Mouse (Mus musculus) forebrain, embryonic 12.5 days (tissue): ENCODE data around the gene Ogfod2. TPM values are rescaled to one million over a fixed set of nuclear protein-coding genes. Genes with fewer than 3 reads are reported as not detected.

Source experiments
- ATAC-seq: fragments of 200-750 bp; cut with Nextera tagmentation; 2 replicates; pipeline ENCODE4 v1.8.0; 2017; ENCODE audit warnings: moderate TSS enrichment; ENCODE audit not compliant: low FRiP score
- H3K27ac ChIP-seq: fragments of 300-500 bp; sonication (generic); 2 replicates; pipeline ENCODE4 v1.5.1; 2016; ENCODE audit warnings: mild to moderate bottlenecking
- H3K27me3 ChIP-seq: fragments of 300-500 bp; sonication (generic); 2 replicates; pipeline ENCODE4 v1.6.1; 2016; ENCODE audit warnings: mild to moderate bottlenecking
- H3K36me3 ChIP-seq: fragments of 300-500 bp; sonication (generic); replicated peaks from 2 replicates; pipeline ENCODE4 v1.6.1; 2016; ENCODE audit warnings: mild to moderate bottlenecking
- H3K4me1 ChIP-seq: fragments of 300-500 bp; sonication (generic); 2 replicates; pipeline ENCODE4 v1.6.1; 2016
- H3K4me2 ChIP-seq: fragments of 300-500 bp; sonication (generic); 2 replicates; pipeline ENCODE4 v1.6.1; 2016; ENCODE audit warnings: mild to moderate bottlenecking, moderate library complexity
- H3K4me3 ChIP-seq: fragments of 300-500 bp; sonication (generic); replicated peaks from 2 replicates; pipeline ENCODE4 v1.5.1; 2016; ENCODE audit warnings: mild to moderate bottlenecking
- H3K9ac ChIP-seq: fragments of 300-500 bp; sonication (generic); 2 replicates; pipeline ENCODE4 v1.6.1; 2016; ENCODE audit warnings: mild to moderate bottlenecking
- H3K9me3 ChIP-seq: fragments of 300-500 bp; sonication (generic); 2 replicates; pipeline ENCODE4 v1.6.1; 2016
- WGBS: fragments of 180-500 bp; shearing (Covaris S2); methylation state at CpG from one replicate; pipeline ENCODE4 v1.1.7; 2016; 5-methylcytosine and 5-hydroxymethylcytosine counted together
- polyA plus RNA-seq: library from polyadenylated mRNA; unstranded; fragments of >200 nt; fragmentation: Nextera tagmentation; extraction: Ambion mirVana; gene quantifications from 2 replicates; pipeline ENCODE4 v1.2.1, GENCODE M21; 2016

Ogfod2 gene
- polyA plus RNA-seq, 1 experiment from 2014 or later = 17.7 TPM

DNA sequence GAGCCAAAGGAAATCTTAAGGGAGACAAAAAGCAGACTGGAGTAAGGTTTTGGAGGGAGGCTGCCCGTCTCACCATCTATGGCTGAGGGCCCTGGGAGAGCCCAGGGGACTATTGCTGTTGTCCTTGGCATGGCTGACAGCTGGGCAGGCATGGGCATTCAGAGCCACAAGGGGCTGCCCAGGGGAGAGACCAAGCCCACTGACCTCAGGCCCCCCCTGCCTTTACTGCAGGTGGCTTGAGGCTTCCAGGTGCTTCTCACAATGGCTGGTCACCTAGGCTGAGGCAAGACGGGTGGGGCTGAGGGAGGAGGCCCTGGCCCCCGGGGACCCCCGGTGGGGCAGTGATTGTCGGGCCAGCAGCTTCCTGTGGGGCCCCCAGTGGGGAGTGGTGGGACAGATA lies 7.1 kb downstream of the Ogfod2 start:
- peaks cover 24% of the 10 kb centered on the region for H3K4me1 ChIP-seq
- ATAC-seq = no peak
- WGBS = 77% methylated on average over 5 of the region's 5 CpGs
- no peak overlapping the region for H3K9ac ChIP-seq
- H3K9me3 ChIP-seq = no peaks in the 10 kb centered on the region
- no peaks in the 10 kb centered on the region for H3K27me3 ChIP-seq
- no peak overlapping the region for H3K4me2 ChIP-seq
- H3K4me3 ChIP-seq = no peak overlapping the region
- H3K36me3 ChIP-seq = peaks cover 72% of the 10 kb centered on the region
- no peak overlapping the region for H3K27ac ChIP-seq

GRCm38 (mm10) chr5:124122357-124122756 lies 10.3 kb downstream of the Ogfod2 start:
- Histone ChIP-seq H3K36me3 (peaks cover 86% of the 10 kb centered on the region), H3K9me3 (no peaks in the 10 kb centered on the region), H3K4me3 (no peak overlapping the region), H3K9ac (no peak overlapping the region), H3K4me1 (peaks cover 6% of the 10 kb centered on the region), H3K27ac (no peak overlapping the region), H3K4me2 (no peak overlapping the region), H3K27me3 (no peaks in the 10 kb centered on the region)
- WGBS = 89% methylated on average over 18 of the region's 18 CpGs
- no peak for ATAC-seq

- peaks cover 76% of the 10 kb centered on the region for H3K36me3 ChIP-seq
- H3K4me3 ChIP-seq = no peak overlapping the region
- H3K4me1 ChIP-seq = no peaks in the 10 kb centered on the region
- no peaks in the 10 kb centered on the region for H3K9me3 ChIP-seq
- 0 out of 2 replicates have a peak overlapping the region, but pooled peaks have one; percentile 31 for H3K27ac ChIP-seq
- H3K27me3 ChIP-seq = no peaks in the 10 kb centered on the region
- no peak overlapping the region for H3K4me2 ChIP-seq
- no peak overlapping the region for H3K9ac ChIP-seq
- 94% methylated on average over 11 of the region's 11 CpGs for WGBS
- ATAC-seq = no peak
Measured at GRCm38 (mm10) chr5:124125093-124125492, 13.0 kb downstream of the Ogfod2 start.

GRCm38 (mm10) chr5:124134261-124134660 lies 22.2 kb downstream of the Ogfod2 start:
- no peak for ATAC-seq
- WGBS = 92% methylated on average over 5 of the region's 5 CpGs

GRCm38 (mm10) chr5:124138066-124138465 lies 26.0 kb downstream of the Ogfod2 start:
- H3K27ac ChIP-seq = no peak overlapping the region
- no peak for ATAC-seq
- H3K4me3 ChIP-seq = no peak overlapping the region
- H3K9ac ChIP-seq = no peak overlapping the region
- no peaks in the 10 kb centered on the region for H3K9me3 ChIP-seq
- H3K4me1 ChIP-seq = no peaks in the 10 kb centered on the region
- H3K4me2 ChIP-seq = no peak overlapping the region
- peaks cover 43% of the 10 kb centered on the region for H3K36me3 ChIP-seq
- WGBS = 85% methylated on average over 7 of the region's 7 CpGs
- H3K27me3 ChIP-seq = no peaks in the 10 kb centered on the region

More at GRCm38 (mm10) chr5:124134261-124134660, 22.2 kb downstream of the Ogfod2 start:
- Histone ChIP-seq H3K4me3 (no peak overlapping the region), H3K27ac (no peak overlapping the region), H3K36me3 (peaks cover 45% of the 10 kb centered on the region), H3K4me2 (no peak overlapping the region), H3K4me1 (no peaks in the 10 kb centered on the region), H3K27me3 (no peaks in the 10 kb centered on the region), H3K9me3 (no peaks in the 10 kb centered on the region), H3K9ac (no peak overlapping the region)

GRCm38 (mm10) chr5:124149028-124149427 lies 36.9 kb downstream of the Ogfod2 start:
- no peak for ATAC-seq
- no peak overlapping the region for H3K4me3 ChIP-seq
- WGBS = 70% methylated on average over 5 of the region's 5 CpGs
- no peak overlapping the region for H3K4me2 ChIP-seq
- no peaks in the 10 kb centered on the region for H3K4me1 ChIP-seq
- H3K27ac ChIP-seq = no peak overlapping the region
- H3K9ac ChIP-seq = no peak overlapping the region
- no peaks in the 10 kb centered on the region for H3K27me3 ChIP-seq
- H3K36me3 ChIP-seq = peaks cover 11% of the 10 kb centered on the region
- no peaks in the 10 kb centered on the region for H3K9me3 ChIP-seq

DNA sequence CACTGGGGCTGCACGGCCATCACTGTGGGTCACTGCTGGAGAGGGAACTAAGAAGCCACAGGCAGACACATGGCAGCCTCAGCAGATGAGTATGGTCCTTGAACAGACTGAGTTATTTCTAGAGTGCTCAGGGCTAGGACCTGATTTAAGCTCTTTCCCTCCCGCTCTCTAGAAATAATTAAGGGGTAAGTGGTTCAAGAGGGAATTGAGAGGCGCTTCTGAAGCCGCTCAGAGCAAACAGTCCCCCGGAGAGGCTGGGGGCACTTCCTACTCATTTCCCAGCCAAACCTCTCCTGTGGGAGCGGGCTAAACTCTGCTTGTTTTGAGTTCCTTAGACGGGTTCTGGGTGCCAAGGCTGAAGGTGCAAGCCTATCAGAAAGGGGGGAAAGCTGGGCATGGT lies 38.8 kb downstream of the Ogfod2 start:
- no peak for ATAC-seq

GRCm38 (mm10) chr5:124152734-124153133 lies 40.6 kb downstream of the Ogfod2 start:
- Histone ChIP-seq H3K4me2 (no peak overlapping the region), H3K9me3 (no peaks in the 10 kb centered on the region), H3K36me3 (peaks cover 7% of the 10 kb centered on the region), H3K27ac (no peak overlapping the region), H3K9ac (no peak overlapping the region), H3K27me3 (no peaks in the 10 kb centered on the region), H3K4me1 (no peaks in the 10 kb centered on the region), H3K4me3 (no peak overlapping the region)
- 94% methylated on average over 4 of the region's 4 CpGs for WGBS
- ATAC-seq = no peak

More for the DNA sequence above, 38.8 kb downstream of the Ogfod2 start:
- H3K4me2 ChIP-seq = no peak overlapping the region
- no peak overlapping the region for H3K9ac ChIP-seq
- H3K36me3 ChIP-seq = peaks cover 7% of the 10 kb centered on the region
- H3K9me3 ChIP-seq = no peaks in the 10 kb centered on the region
- H3K27me3 ChIP-seq = no peaks in the 10 kb centered on the region
- WGBS = 77% methylated on average over 7 of the region's 7 CpGs
- no peak overlapping the region for H3K4me3 ChIP-seq
- H3K4me1 ChIP-seq = no peaks in the 10 kb centered on the region
- no peak overlapping the region for H3K27ac ChIP-seq

DNA sequence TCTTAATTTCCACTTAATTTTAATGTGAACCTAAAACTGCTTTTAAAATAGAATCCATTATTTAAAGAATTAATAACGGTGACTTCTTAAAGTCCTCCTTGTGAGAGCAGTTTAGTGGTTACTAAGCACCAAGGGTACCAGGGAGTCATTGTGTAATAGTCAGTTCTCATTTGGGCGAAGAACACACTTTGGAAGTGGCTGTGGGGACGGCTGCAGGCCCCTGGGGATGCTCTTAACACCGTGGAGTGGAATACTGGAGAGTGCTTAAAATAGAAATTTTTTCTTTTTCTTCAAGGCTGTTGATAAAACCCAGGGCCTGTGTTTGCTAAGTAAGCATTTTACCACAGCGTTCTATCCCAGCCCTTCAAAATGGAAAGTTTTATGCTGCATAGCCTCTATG lies 43.8 kb downstream of the Ogfod2 start:
- no peaks in the 10 kb centered on the region for H3K9me3 ChIP-seq
- 85% methylated on average over 5 of the region's 5 CpGs for WGBS
- no peak overlapping the region for H3K9ac ChIP-seq
- no peak overlapping the region for H3K4me2 ChIP-seq
- H3K4me3 ChIP-seq = no peak overlapping the region
- peaks cover 9% of the 10 kb centered on the region; the same call in 1 of the 2 replicates for H3K4me1 ChIP-seq
- peaks cover 7% of the 10 kb centered on the region for H3K36me3 ChIP-seq
- no peak overlapping the region for H3K27ac ChIP-seq
- H3K27me3 ChIP-seq = 0 out of 2 replicates have a peak, but pooled peaks cover under 1% of the 10 kb centered on the region
- ATAC-seq = no peak

GRCm38 (mm10) chr5:124158305-124158704 lies 46.2 kb downstream of the Ogfod2 start:
- no peaks in the 10 kb centered on the region for H3K36me3 ChIP-seq
- 0 out of 2 replicates have a peak, but pooled peaks cover 2% of the 10 kb centered on the region for H3K27me3 ChIP-seq
- no peak overlapping the region for H3K4me3 ChIP-seq
- H3K9me3 ChIP-seq = no peaks in the 10 kb centered on the region
- H3K4me2 ChIP-seq = no peak overlapping the region
- H3K27ac ChIP-seq = no peak overlapping the region
- peaks cover 23% of the 10 kb centered on the region for H3K4me1 ChIP-seq
- 73% methylated on average over 4 of the region's 4 CpGs for WGBS
- no peak for ATAC-seq
- H3K9ac ChIP-seq = no peak overlapping the region

GRCm38 (mm10) chr5:124159453-124159852 lies 47.4 kb downstream of the Ogfod2 start:
- Histone ChIP-seq H3K9ac (no peak overlapping the region), H3K27ac (no peak overlapping the region), H3K4me1 (peaks cover 34% of the 10 kb centered on the region), H3K9me3 (no peaks in the 10 kb centered on the region), H3K4me2 (no peak overlapping the region), H3K27me3 (0 out of 2 replicates have a peak, but pooled peaks cover 2% of the 10 kb centered on the region), H3K4me3 (no peak overlapping the region), H3K36me3 (no peaks in the 10 kb centered on the region)
- WGBS = 39% methylated on average over 7 of the region's 7 CpGs
- no peak for ATAC-seq

DNA sequence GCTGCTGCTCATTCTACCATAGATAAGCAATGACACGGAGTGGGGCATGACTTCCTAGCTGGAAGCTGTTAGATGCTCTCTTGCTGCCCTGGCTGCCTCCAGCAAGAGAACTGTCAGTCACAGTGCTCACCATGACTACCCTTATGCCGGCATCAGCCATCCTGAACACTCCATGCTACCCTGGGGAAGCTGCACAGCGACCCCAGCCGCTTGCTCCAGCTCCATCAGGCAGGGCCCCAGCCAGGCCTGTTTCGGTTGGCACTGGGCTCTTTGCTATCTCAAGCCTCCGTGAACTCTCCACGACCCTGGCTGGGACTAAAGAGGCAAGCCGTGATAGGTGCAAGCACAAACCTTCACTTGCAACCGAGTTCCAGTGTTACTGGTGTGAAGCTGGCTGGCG lies 49.7 kb downstream of the Ogfod2 start:
- 0 out of 2 replicates have a peak, but pooled peaks have one; percentile 43 for ATAC-seq
- H3K4me1 ChIP-seq = peaks cover 58% of the 10 kb centered on the region
- 0 out of 2 replicates have a peak, but pooled peaks cover 2% of the 10 kb centered on the region for H3K27me3 ChIP-seq
- 62% methylated on average over 10 of the region's 10 CpGs for WGBS
- no peak overlapping the region for H3K4me2 ChIP-seq
- no peaks in the 10 kb centered on the region for H3K9me3 ChIP-seq
- H3K36me3 ChIP-seq = no peaks in the 10 kb centered on the region
- no peak overlapping the region for H3K27ac ChIP-seq
- no peak overlapping the region for H3K4me3 ChIP-seq
- no peak overlapping the region for H3K9ac ChIP-seq

- Histone ChIP-seq H3K36me3 (no peaks in the 10 kb centered on the region), H3K27me3 (0 out of 2 replicates have a peak, but pooled peaks cover 2% of the 10 kb centered on the region), H3K4me1 (peaks cover 65% of the 10 kb centered on the region), H3K4me3 (no peak overlapping the region), H3K9ac (no peak overlapping the region), H3K9me3 (no peaks in the 10 kb centered on the region), H3K4me2 (no peak overlapping the region), H3K27ac (no peak overlapping the region)
- peak; percentile 37; the same call in 1 of the 2 replicates for ATAC-seq
- WGBS = 59% methylated on average over 5 of the region's 5 CpGs
Measured at GRCm38 (mm10) chr5:124162577-124162976, 50.5 kb downstream of the Ogfod2 start.
